In genomic region chr2:18055929-18056785, GRCm38 (mm10) we compare ENCODE assay signal across 8 mouse cellular contexts. TPM values are rescaled to one million over a fixed set of nuclear protein-coding genes. Genes with fewer than 3 reads are reported as not detected.
DNase-seq lines count a peak whose midpoint lies in the region; ATAC-seq and TF ChIP-seq lines count a peak whose summit lies in the region.

No protein-coding gene starts in this region.

- no peak for TF ChIP-seq CTCF in MEL (IDR thresholded peaks at IDR 0.05 in 2 of 3, conservative IDR thresholded peaks at IDR 0.05 in 1 of 3; ENCODE audit: control insufficient read depth in 1 of 3, insufficient read depth in 1 of 3, low read depth in 2 of 3, low read length in 3 of 3, poor library complexity in 1 of 3, severe bottlenecking in 1 of 3)

- H3K9me3 ChIP-seq in MEL (replicated peaks; ENCODE audit: insufficient read depth, low read length), result no peaks in the 10 kb centered on the region
- no peaks in the 10 kb centered on the region for H3K9me3 ChIP-seq in forebrain, embryonic 16.5 days (ENCODE audit: control insufficient read depth, low read length)
- no peaks in the 10 kb centered on the region for H3K9me3 ChIP-seq in hindbrain, embryonic 10.5 days

- TF ChIP-seq EP300 in MEL (IDR thresholded peaks at IDR 0.05; ENCODE audit: low read depth in 1 of 2, low read length in 2 of 2), result no peak

- H3K27ac ChIP-seq in MEL (ENCODE audit: control insufficient read depth, low read depth, low read length), result peak overlapping the region; percentile 94
- H3K27ac ChIP-seq in forebrain, embryonic 16.5 days (ENCODE audit: low read length), result peak overlapping the region; percentile 100
- peak overlapping the region; percentile 100 for H3K27ac ChIP-seq in hindbrain, embryonic 10.5 days

- peak overlapping the region; percentile 94 for H3K4me2 ChIP-seq in forebrain, embryonic 16.5 days (ENCODE audit: low read length)

- H3K4me3 ChIP-seq in MEL (ENCODE audit: control insufficient read depth in 1 of 2, insufficient read depth in 1 of 2, low read depth in 2 of 2, low read length in 2 of 2), result peak overlapping the region; percentile 75 to 89
- peak overlapping the region; percentile 70 for H3K4me3 ChIP-seq in forebrain, embryonic 16.5 days (replicated peaks; ENCODE audit: low read length)
- H3K4me3 ChIP-seq in hindbrain, embryonic 10.5 days, result peak overlapping the region; percentile 99

- peaks cover 2 to 13% of the 10 kb centered on the region in 2 experiments; a peak in 3 of 4 replicates for H3K4me1 ChIP-seq in MEL (ENCODE audit: control insufficient read depth in 1 of 2, insufficient read depth in 2 of 2, low read length in 2 of 2)
- H3K4me1 ChIP-seq in forebrain, embryonic 16.5 days (replicated peaks; ENCODE audit: control insufficient read depth, insufficient read depth, low read length), result peaks cover 23% of the 10 kb centered on the region
- peaks cover 61% of the 10 kb centered on the region for H3K4me1 ChIP-seq in hindbrain, embryonic 10.5 days (replicated peaks)

- H3K27me3 ChIP-seq in MEL (ENCODE audit: control insufficient read depth in 1 of 2, insufficient read depth in 2 of 2, low read length in 2 of 2), result no peaks in the 10 kb centered on the region
- no peaks in the 10 kb centered on the region for H3K27me3 ChIP-seq in forebrain, embryonic 16.5 days (replicated peaks; ENCODE audit: control insufficient read depth, insufficient read depth, low read length)
- no peaks in the 10 kb centered on the region for H3K27me3 ChIP-seq in hindbrain, embryonic 10.5 days (ENCODE audit: insufficient read depth, poor library complexity, severe bottlenecking)

- DNase-seq in MEL (ENCODE audit: low read depth, low spot score), result peak; percentile 91
- DNase-seq in cerebellum, adult 11-12 months, result peak; percentile 96
- DNase-seq in hindbrain, embryonic 10.5 days (ENCODE audit: low spot score), result peak; percentile 99
- peak; percentile 80 to 88 for DNase-seq in layer of hippocampus, postnatal 25 days (ENCODE audit: extremely low spot score in 1 of 2, low spot score in 1 of 2)
- peak; percentile 97 for DNase-seq in lung, postnatal 10 days
- peak; percentile 93 for DNase-seq in ovary, postnatal 14 days (ENCODE audit: low spot score)
- DNase-seq in thymus, postnatal 14 days, result peak; percentile 98

- H3K79me2 ChIP-seq in MEL (ENCODE audit: control insufficient read depth, insufficient read depth, low read length, poor library complexity), result peaks cover 16% of the 10 kb centered on the region; the same call in 1 of the 2 replicates

- H3K36me3 ChIP-seq in MEL (ENCODE audit: control insufficient read depth in 1 of 2, insufficient read depth in 2 of 2, low read length in 2 of 2), result peaks cover 0 to 14% of the 10 kb centered on the region in 2 experiments; a peak in 2 of 4 replicates
- no peaks in the 10 kb centered on the region for H3K36me3 ChIP-seq in forebrain, embryonic 16.5 days (ENCODE audit: control insufficient read depth, insufficient read depth)
- no peaks in the 10 kb centered on the region for H3K36me3 ChIP-seq in hindbrain, embryonic 10.5 days

- no peak for TF ChIP-seq RAD21 in MEL (IDR thresholded peaks at IDR 0.05; ENCODE audit: low read depth, low read length)

- ATAC-seq in forebrain, embryonic 16.5 days, result peak; percentile 86

- WGBS in forebrain, embryonic 16.5 days, result under 1% methylated on average over 44 of the region's 66 CpGs
- under 1% methylated on average over 44 of the region's 66 CpGs for WGBS in hindbrain, embryonic 10.5 days

- H3K9ac ChIP-seq in MEL (ENCODE audit: control insufficient read depth, low read depth, low read length, poor library complexity, severe bottlenecking), result peak overlapping the region; percentile 99
- peak overlapping the region; percentile 80 for H3K9ac ChIP-seq in forebrain, embryonic 16.5 days (replicated peaks; ENCODE audit: low read depth, low read length)

- peak in 1 of 2 experiments; percentile 60; a peak in 3 of 4 replicates for TF ChIP-seq POLR2A in MEL (IDR thresholded peaks at IDR 0.05; ENCODE audit: control insufficient read depth in 1 of 2, insufficient read depth in 1 of 2, low read depth in 1 of 2, low read length in 2 of 2, poor library complexity in 1 of 2)

TF ChIP-seq in MEL, 35 proteins besides CTCF, POLR2A, EP300 and RAD21 (continues in another document):
- TF ChIP-seq RCOR1 (IDR thresholded peaks at IDR 0.05; ENCODE audit: low read depth, low read length) (no peak), MAZ (IDR thresholded peaks at IDR 0.05; ENCODE audit: low read depth, low read length) (0 out of 2 replicates have a peak, but pooled peaks have one; percentile 48), KAT2A (conservative IDR thresholded peaks at IDR 0.05; ENCODE audit: low read depth, low read length) (no peak), MYB (IDR thresholded peaks at IDR 0.05; ENCODE audit: low read depth, low read length) (no peak), GABPA (IDR thresholded peaks at IDR 0.05; ENCODE audit: low read depth, low read length) (no peak), ELF1 (IDR thresholded peaks at IDR 0.05; ENCODE audit: low read depth, low read length) (no peak), NELFE (IDR thresholded peaks at IDR 0.05; ENCODE audit: low read depth, low read length) (peak; percentile 55), HCFC1 (IDR thresholded peaks at IDR 0.05; ENCODE audit: low read depth, low read length) (peak; percentile 53), ZMIZ1 (IDR thresholded peaks at IDR 0.05; ENCODE audit: low read depth, low read length) (peak; percentile 36; the same call in 1 of the 2 replicates), CHD2 (IDR thresholded peaks at IDR 0.05; ENCODE audit: low read length) (peak; percentile 49; the same call in 1 of the 2 replicates), MAFK (IDR thresholded peaks at IDR 0.05; ENCODE audit: borderline replicate concordance, low read depth, low read length) (no peak), POLR2AphosphoS5 (IDR thresholded peaks at IDR 0.05; ENCODE audit: borderline replicate concordance, low read depth, low read length) (no peak), NRF1 (IDR thresholded peaks at IDR 0.05; ENCODE audit: insufficient read depth, low read depth, low read length, poor library complexity, severe bottlenecking) (no peak), ZKSCAN1 (IDR thresholded peaks at IDR 0.05; ENCODE audit: low read depth, low read length) (no peak), TAL1 (IDR thresholded peaks at IDR 0.05; ENCODE audit: low read length) (no peak), MEF2A (IDR thresholded peaks at IDR 0.05; ENCODE audit: extremely low read depth, insufficient replicate concordance, low read depth, low read length, poor library complexity, severe bottlenecking) (no peak), TBP (IDR thresholded peaks at IDR 0.05; ENCODE audit: low read depth, low read length) (0 out of 2 replicates have a peak, but pooled peaks have one; percentile 25), MXI1 (IDR thresholded peaks at IDR 0.05; ENCODE audit: low read depth, low read length) (peak; percentile 56; the same call in 1 of the 2 replicates), USF2 (IDR thresholded peaks at IDR 0.05; ENCODE audit: borderline replicate concordance in 1 of 2, insufficient read depth in 1 of 2, low read depth in 1 of 2, low read length in 2 of 2) (no peak), ZC3H11A (IDR thresholded peaks at IDR 0.05; ENCODE audit: low read depth, low read length) (no peak), ZNF384 (IDR thresholded peaks at IDR 0.05; ENCODE audit: low read depth, low read length) (no peak), SIN3A (IDR thresholded peaks at IDR 0.05; ENCODE audit: low read length) (peak; percentile 71), CHD1 (IDR thresholded peaks at IDR 0.05; ENCODE audit: low read depth, low read length) (no peak), BHLHE40 (IDR thresholded peaks at IDR 0.05; ENCODE audit: borderline replicate concordance, low read depth, low read length) (no peak), JUND (IDR thresholded peaks at IDR 0.05; ENCODE audit: low read depth, low read length) (no peak), GATA1 (IDR thresholded peaks at IDR 0.05; ENCODE audit: low read depth, low read length) (no peak), ETS1 (IDR thresholded peaks at IDR 0.05; ENCODE audit: low read depth, low read length) (0 out of 2 replicates have a peak, but pooled peaks have one; percentile 16)

RNA-seq across cellular contexts. Expression of gene Mllt10, which starts 1.1 kb away (rescaled TPM):
- 33.3 and 35.1 TPM in 2 replicates for total RNA-seq in MEL (2012; rRNA removed)
- 10 to 100 TPM in 1 of 2 experiments, not detected in 1; 64.1 TPM for polyA plus RNA-seq in MEL (2012; ENCODE audit: insufficient read depth in 1 of 2, insufficient read length in 2 of 2, low read depth in 1 of 2, low replicate concordance in 2 of 2, missing spikeins in 1 of 2)
- polyA plus RNA-seq in forebrain, embryonic 16.5 days (2015; fragmentation: Nextera tagmentation; extraction: Ambion mirVana), result 53.8 and 56.0 TPM in 2 replicates
- polyA plus RNA-seq in hindbrain, embryonic 10.5 days (2016; fragmentation: Nextera tagmentation; extraction: Ambion mirVana), result 65.0 and 66.0 TPM in 2 replicates
- 10 to 100 TPM; 53.0 to 58.9 TPM for total RNA-seq in layer of hippocampus, postnatal 25 days (2021)

RNA-seq across cellular contexts. Expression of gene Skida1, which starts 7.3 kb away (rescaled TPM):
- 0.12 and 0.13 TPM in 2 replicates for total RNA-seq in MEL (2012; rRNA removed)
- polyA plus RNA-seq in MEL (2012; ENCODE audit: insufficient read depth in 1 of 2, insufficient read length in 2 of 2, low read depth in 1 of 2, low replicate concordance in 2 of 2, missing spikeins in 1 of 2), result under 1 TPM in 1 of 2 experiments, not detected in 1; 0.88 TPM
- 9.8 and 13.4 TPM in 2 replicates for polyA plus RNA-seq in forebrain, embryonic 16.5 days (2015; fragmentation: Nextera tagmentation; extraction: Ambion mirVana)
- polyA plus RNA-seq in hindbrain, embryonic 10.5 days (2016; fragmentation: Nextera tagmentation; extraction: Ambion mirVana), result 19.3 and 21.9 TPM in 2 replicates
- 10 to 100 TPM; 14.6 to 17.0 TPM for total RNA-seq in layer of hippocampus, postnatal 25 days (2021)

RNA-seq across cellular contexts. Expression of gene A930004D18Rik, which starts 18.6 kb away (rescaled TPM):
- 0.39 TPM in 2 replicates for total RNA-seq in MEL (2012; rRNA removed)
- polyA plus RNA-seq in MEL (2012; ENCODE audit: insufficient read depth in 1 of 2, insufficient read length in 2 of 2, low read depth in 1 of 2, low replicate concordance in 2 of 2, missing spikeins in 1 of 2), result 1 to 10 TPM in 1 of 2 experiments, not detected in 1; 1.8 TPM
- 9.6 and 14.1 TPM in 2 replicates for polyA plus RNA-seq in forebrain, embryonic 16.5 days (2015; fragmentation: Nextera tagmentation; extraction: Ambion mirVana)
- polyA plus RNA-seq in hindbrain, embryonic 10.5 days (2016; fragmentation: Nextera tagmentation; extraction: Ambion mirVana), result 17.5 and 22.5 TPM in 2 replicates
- 1 to 10 TPM; 2.7 to 3.3 TPM for total RNA-seq in layer of hippocampus, postnatal 25 days (2021)

RNA-seq across cellular contexts. Expression of gene H2al2a, which starts 59.4 kb away (rescaled TPM):
- not detected in 2 replicates for total RNA-seq in MEL (2012; rRNA removed)
- polyA plus RNA-seq in MEL (2012; ENCODE audit: insufficient read depth in 1 of 2, insufficient read length in 2 of 2, low read depth in 1 of 2, low replicate concordance in 2 of 2, missing spikeins in 1 of 2), result not detected
- polyA plus RNA-seq in forebrain, embryonic 16.5 days (2015; fragmentation: Nextera tagmentation; extraction: Ambion mirVana), result not detected in 2 replicates
- not detected in 2 replicates for polyA plus RNA-seq in hindbrain, embryonic 10.5 days (2016; fragmentation: Nextera tagmentation; extraction: Ambion mirVana)
- total RNA-seq in layer of hippocampus, postnatal 25 days (2021), result not detected

Comparison
In these comparisons a context has a peak if more than half of its experiments do, and no peak if none do; other contexts are left out.
1. Peak in every context shown above with its lines: DNase-seq, ATAC-seq, H3K4me3 ChIP-seq and H3K27ac ChIP-seq.